Mouse (Mus musculus): ENCODE results near the gene Lsm14a. TPM values are rescaled to one million over a fixed set of nuclear protein-coding genes. Genes with fewer than 3 reads are reported as not detected.
A peak's percentile ranks its signal among the peaks of the same experiment; 100 is the strongest.
"Not testable (repeated sequence)": the region's sequence is repeated elsewhere in the genome, so short reads cannot be mapped to it uniquely, and the experiment has no call there.

Lsm14a gene
- polyA plus RNA-seq, 1 experiment from 2014 or later = 64.3 TPM

GRCm38 (mm10) chr7:34351997-34352396, 41.1 kb downstream of the Lsm14a start:
- Histone ChIP-seq H3K27ac (no peak overlapping the region), H3K9me3 (replicated peaks) (no peaks in the 10 kb centered on the region), H3K36me3 (peaks cover 97% of the 10 kb centered on the region), H3K4me3 (no peak overlapping the region), H3K27me3 (replicated peaks) (no peaks in the 10 kb centered on the region), H3K4me1 (peaks cover 7% of the 10 kb centered on the region; the same call in 1 of the 2 replicates), H3K9ac (no peak overlapping the region), H3K4me2 (no peak overlapping the region)
- WGBS (ENCODE audit: insufficient replicate concordance) = 94% methylated on average over 1 of the region's 1 CpGs
- ATAC-seq = no peak

- Histone ChIP-seq H3K4me3 (no peak overlapping the region), H3K9ac (no peak overlapping the region), H3K4me2 (no peak overlapping the region), H3K27me3 (replicated peaks) (no peaks in the 10 kb centered on the region), H3K36me3 (peaks cover 99% of the 10 kb centered on the region), H3K9me3 (replicated peaks) (no peaks in the 10 kb centered on the region), H3K4me1 (peaks cover 7% of the 10 kb centered on the region; the same call in 1 of the 2 replicates), H3K27ac (no peak overlapping the region)
- no peak for ATAC-seq
- WGBS (ENCODE audit: insufficient replicate concordance) = 95% methylated on average over 5 of the region's 5 CpGs
These were observed 42.9 kb downstream of the Lsm14a start for GRCm38 (mm10) chr7:34350166-34350565.

GRCm38 (mm10) chr7:34348011-34348410, 45.1 kb downstream of the Lsm14a start:
- WGBS (ENCODE audit: insufficient replicate concordance) = 54% methylated on average over 1 of the region's 1 CpGs
- Histone ChIP-seq H3K9me3 (replicated peaks) (no peaks in the 10 kb centered on the region), H3K27ac (peak overlapping the region; percentile 20; the same call in 1 of the 2 replicates), H3K4me1 (peaks cover 7% of the 10 kb centered on the region; the same call in 1 of the 2 replicates), H3K27me3 (replicated peaks) (no peaks in the 10 kb centered on the region), H3K36me3 (peaks cover 98% of the 10 kb centered on the region), H3K4me2 (no peak overlapping the region), H3K9ac (no peak overlapping the region), H3K4me3 (no peak overlapping the region)
- ATAC-seq = no peak

- Histone ChIP-seq H3K9ac (no peak overlapping the region), H3K4me3 (no peak overlapping the region), H3K36me3 (peaks cover 98% of the 10 kb centered on the region), H3K9me3 (replicated peaks) (no peaks in the 10 kb centered on the region), H3K27ac (no peak overlapping the region), H3K4me1 (peaks cover 7% of the 10 kb centered on the region; the same call in 1 of the 2 replicates), H3K4me2 (no peak overlapping the region), H3K27me3 (replicated peaks) (no peaks in the 10 kb centered on the region)
- no peak for ATAC-seq
- WGBS (ENCODE audit: insufficient replicate concordance) = 80% methylated on average over 3 of the region's 3 CpGs
These were observed 46.1 kb downstream of the Lsm14a start for GRCm38 (mm10) chr7:34347041-34347440.

GRCm38 (mm10) chr7:34346505-34346904, 46.6 kb downstream of the Lsm14a start:
- 58% methylated on average over 4 of the region's 4 CpGs for WGBS (ENCODE audit: insufficient replicate concordance)
- peaks cover 98% of the 10 kb centered on the region for H3K36me3 ChIP-seq
- no peak for ATAC-seq

GRCm38 (mm10) chr7:34342040-34342793, 50.9 kb downstream of the Lsm14a start:
- Histone ChIP-seq H3K9ac (no peak overlapping the region), H3K4me2 (no peak overlapping the region), H3K4me1 (0 out of 2 replicates have a peak, but pooled peaks cover 7% of the 10 kb centered on the region), H3K9me3 (replicated peaks) (no peaks in the 10 kb centered on the region), H3K27ac (no peak overlapping the region), H3K4me3 (no peak overlapping the region), H3K27me3 (replicated peaks) (no peaks in the 10 kb centered on the region), H3K36me3 (peaks cover 83% of the 10 kb centered on the region)
- ATAC-seq = no peak
- 84% methylated on average over 10 of the region's 10 CpGs for WGBS (ENCODE audit: insufficient replicate concordance)

More at GRCm38 (mm10) chr7:34346505-34346904, 46.6 kb downstream of the Lsm14a start:
- H3K4me2 ChIP-seq = no peak overlapping the region
- H3K27ac ChIP-seq = no peak overlapping the region
- no peaks in the 10 kb centered on the region for H3K27me3 ChIP-seq (replicated peaks)
- H3K4me1 ChIP-seq = peaks cover 7% of the 10 kb centered on the region; the same call in 1 of the 2 replicates
- H3K4me3 ChIP-seq = no peak overlapping the region
- H3K9me3 ChIP-seq (replicated peaks) = no peaks in the 10 kb centered on the region
- H3K9ac ChIP-seq = no peak overlapping the region

- no peak for ATAC-seq
- Histone ChIP-seq H3K4me3 (no peak overlapping the region), H3K9ac (no peak overlapping the region), H3K4me1 (0 out of 2 replicates have a peak, but pooled peaks cover 7% of the 10 kb centered on the region), H3K27ac (no peak overlapping the region), H3K9me3 (replicated peaks) (0 out of 2 replicates have a peak, but pooled peaks cover 6% of the 10 kb centered on the region), H3K4me2 (no peak overlapping the region), H3K27me3 (replicated peaks) (no peaks in the 10 kb centered on the region), H3K36me3 (peaks cover 70% of the 10 kb centered on the region)
- 80% methylated on average over 5 of the region's 5 CpGs for WGBS (ENCODE audit: insufficient replicate concordance)
These were observed 52.3 kb downstream of the Lsm14a start for GRCm38 (mm10) chr7:34340841-34341240.

- Histone ChIP-seq H3K9ac (no peak overlapping the region), H3K4me3 (no peak overlapping the region), H3K4me1 (0 out of 2 replicates have a peak, but pooled peaks cover 16% of the 10 kb centered on the region), H3K4me2 (no peak overlapping the region), H3K36me3 (peaks cover 54% of the 10 kb centered on the region), H3K27ac (no peak overlapping the region), H3K27me3 (replicated peaks) (no peaks in the 10 kb centered on the region), H3K9me3 (replicated peaks) (0 out of 2 replicates have a peak, but pooled peaks cover 6% of the 10 kb centered on the region)
- 56% methylated on average over 5 of the region's 5 CpGs for WGBS (ENCODE audit: insufficient replicate concordance)
- no peak for ATAC-seq
These were observed 54.0 kb downstream of the Lsm14a start for GRCm38 (mm10) chr7:34339164-34339489.

GRCm38 (mm10) chr7:34338445-34339163, 54.5 kb downstream of the Lsm14a start:
- Histone ChIP-seq H3K4me3 (no peak overlapping the region), H3K27me3 (replicated peaks) (no peaks in the 10 kb centered on the region), H3K27ac (no peak overlapping the region), H3K9me3 (replicated peaks) (0 out of 2 replicates have a peak, but pooled peaks cover 6% of the 10 kb centered on the region), H3K9ac (no peak overlapping the region), H3K4me2 (no peak overlapping the region), H3K4me1 (0 out of 2 replicates have a peak, but pooled peaks cover 16% of the 10 kb centered on the region), H3K36me3 (peaks cover 49% of the 10 kb centered on the region)
- 61% methylated on average over 9 of the region's 9 CpGs for WGBS (ENCODE audit: insufficient replicate concordance)
- ATAC-seq = no peak

GRCm38 (mm10) chr7:34337268-34337667, 55.8 kb downstream of the Lsm14a start:
- WGBS (ENCODE audit: insufficient replicate concordance) = 61% methylated on average over 2 of the region's 2 CpGs
- ATAC-seq = no peak
- Histone ChIP-seq H3K36me3 (peaks cover 35% of the 10 kb centered on the region), H3K9ac (no peak overlapping the region), H3K4me3 (no peak overlapping the region), H3K27ac (no peak overlapping the region), H3K4me2 (no peak overlapping the region), H3K4me1 (0 out of 2 replicates have a peak, but pooled peaks cover 16% of the 10 kb centered on the region), H3K27me3 (replicated peaks) (no peaks in the 10 kb centered on the region), H3K9me3 (replicated peaks) (0 out of 2 replicates have a peak, but pooled peaks cover 6% of the 10 kb centered on the region)

- WGBS (ENCODE audit: insufficient replicate concordance) = 84% methylated on average over 1 of the region's 1 CpGs
- H3K9me3 ChIP-seq (replicated peaks) = not testable (repeated sequence)
These were observed 56.6 kb downstream of the Lsm14a start for GRCm38 (mm10) chr7:34336545-34336944.

GRCm38 (mm10) chr7:34327493-34327892, 65.6 kb downstream of the Lsm14a start:
- H3K27ac ChIP-seq = no peak overlapping the region
- whole genome bisulfite sequencing (ENCODE audit: insufficient replicate concordance) = 29% methylated on average over 3 of the region's 3 CpGs

More at GRCm38 (mm10) chr7:34336545-34336944, 56.6 kb downstream of the Lsm14a start:
- Histone ChIP-seq H3K4me1 (peaks cover 16% of the 10 kb centered on the region; the same call in 1 of the 2 replicates), H3K36me3 (peaks cover 28% of the 10 kb centered on the region)
- not testable (repeated sequence) for H3K27me3 ChIP-seq (replicated peaks); ATAC-seq; H3K9ac ChIP-seq; H3K4me2 ChIP-seq; H3K27ac ChIP-seq; H3K4me3 ChIP-seq

More at GRCm38 (mm10) chr7:34327493-34327892, 65.6 kb downstream of the Lsm14a start:
- no peaks in the 10 kb centered on the region for H3K27me3 ChIP-seq (replicated peaks)
- H3K4me2 ChIP-seq = no peak overlapping the region
- H3K36me3 ChIP-seq = no peaks in the 10 kb centered on the region
- H3K9ac ChIP-seq = no peak overlapping the region
- 0 out of 2 replicates have a peak, but pooled peaks cover 5% of the 10 kb centered on the region for H3K9me3 ChIP-seq (replicated peaks)
- no peak for ATAC-seq
- H3K4me3 ChIP-seq = no peak overlapping the region
- H3K4me1 ChIP-seq = peaks cover 8% of the 10 kb centered on the region

All from liver, embryonic 12.5 days (tissue).